Comparison of ENCODE assay signal across 9 mouse cellular contexts in the genomic region with DNA sequence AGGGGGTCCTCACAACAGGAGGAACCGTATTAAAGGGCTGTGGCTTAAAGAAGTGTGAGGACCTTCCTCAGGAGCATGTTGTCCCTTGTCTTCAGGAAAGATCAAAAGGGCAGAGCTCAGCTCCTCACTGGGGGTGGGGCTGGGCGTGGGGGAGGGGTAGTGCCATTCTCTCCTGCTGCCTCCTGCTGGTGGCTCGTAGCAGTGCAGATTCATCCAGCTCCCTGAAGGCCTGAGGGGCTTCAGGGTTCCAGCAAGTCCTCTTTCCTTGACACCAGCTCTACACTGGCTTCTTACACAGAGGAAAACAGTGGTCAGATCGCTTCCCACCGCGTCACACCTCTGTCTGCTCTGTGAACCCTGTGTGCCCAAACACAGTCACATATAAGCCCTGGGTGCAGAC. TPM values are rescaled to one million over a fixed set of nuclear protein-coding genes. Genes with fewer than 3 reads are reported as not detected.
A peak's percentile ranks its signal among the peaks of the same experiment; 100 is the strongest.
DNase-seq lines count a peak whose midpoint lies in the region; ATAC-seq and TF ChIP-seq lines count a peak whose summit lies in the region.
"Had no signal": no experiment of that assay in that cellular context is flagged by ENCODE, and none has a peak within 500 bp of the region (broad histone marks: within the 10 kb centered on the region; RNA-seq: fewer than 3 reads in every experiment).

No protein-coding gene starts in this region.

- no peak overlapping the region for H3K27ac ChIP-seq in layer of hippocampus, adult 2 months
- H3K27ac ChIP-seq in bone marrow macrophage, adult 2 months (ENCODE audit: insufficient read depth, low read depth, low read length), result no peak overlapping the region
- H3K27ac ChIP-seq in forebrain, embryonic 12.5 days, result no peak overlapping the region
- H3K27ac ChIP-seq: embryonic facial prominence, embryonic 15.5 days had no signal

- no peak for TF ChIP-seq POLR2A in bone marrow macrophage, adult 2 months (IDR thresholded peaks at IDR 0.05; ENCODE audit: borderline replicate concordance, low read depth, low read length)

- no peak overlapping the region for H3K4me2 ChIP-seq in forebrain, embryonic 12.5 days
- H3K4me2 ChIP-seq: embryonic facial prominence, embryonic 15.5 days had no signal

- H3K4me3 ChIP-seq in layer of hippocampus, adult 2 months, result no peak overlapping the region
- H3K4me3 ChIP-seq in bone marrow macrophage, adult 2 months (ENCODE audit: insufficient read depth, low read length), result no peak overlapping the region
- no peak overlapping the region for H3K4me3 ChIP-seq in forebrain, embryonic 12.5 days (replicated peaks)
- H3K4me3 ChIP-seq: embryonic facial prominence, embryonic 15.5 days had no signal

- H3K36me3 ChIP-seq in forebrain, embryonic 12.5 days (replicated peaks), result no peaks in the 10 kb centered on the region
- H3K36me3 ChIP-seq: embryonic facial prominence, embryonic 15.5 days had no signal

- no peak overlapping the region for H3K9ac ChIP-seq in forebrain, embryonic 12.5 days
- H3K9ac ChIP-seq: embryonic facial prominence, embryonic 15.5 days had no signal

- peak; percentile 84 for TF ChIP-seq CTCF in layer of hippocampus, adult 2 months (conservative IDR thresholded peaks at IDR 0.05)
- peak; percentile 6 for TF ChIP-seq CTCF in bone marrow macrophage, adult 2 months (IDR thresholded peaks at IDR 0.05; ENCODE audit: low read depth, low read length)

- peak; percentile 60 for DNase-seq in CD4-positive, CD25-positive, alpha-beta regulatory T cell, adult 2 months (ENCODE audit: low read depth, low spot score)
- DNase-seq in layer of hippocampus, adult 2 months (ENCODE audit: low spot score in 2 of 2), result no peak
- DNase-seq in layer of hippocampus, adult 9-11 months, result no peak
- peak; percentile 43 for DNase-seq in mesoderm, embryonic 11.5 days (ENCODE audit: low read depth, low spot score)
- DNase-seq in left cerebral cortex, adult 8-10 months (ENCODE audit: low spot score in 2 of 2), result no peak

- H3K4me1 ChIP-seq in bone marrow macrophage, adult 2 months (ENCODE audit: control insufficient read depth, insufficient read depth, low read length), result no peaks in the 10 kb centered on the region
- peaks cover 2% of the 10 kb centered on the region; the same call in 1 of the 2 replicates for H3K4me1 ChIP-seq in forebrain, embryonic 12.5 days
- H3K4me1 ChIP-seq: embryonic facial prominence, embryonic 15.5 days had no signal

- ATAC-seq in CD4-positive, CD25-positive, alpha-beta regulatory T cell, adult 4 months, result no peak
- no peak for ATAC-seq in forebrain, embryonic 12.5 days (ENCODE audit: low FRiP score)

- no peaks in the 10 kb centered on the region for H3K9me3 ChIP-seq in forebrain, embryonic 12.5 days
- H3K9me3 ChIP-seq: embryonic facial prominence, embryonic 15.5 days had no signal

- H3K27me3 ChIP-seq in forebrain, embryonic 12.5 days, result no peaks in the 10 kb centered on the region
- H3K27me3 ChIP-seq: embryonic facial prominence, embryonic 15.5 days had no signal

- WGBS in forebrain, embryonic 12.5 days, result 48% methylated on average over 6 of the region's 6 CpGs

RNA-seq across cellular contexts. Expression of a gene that starts 8.9 kb away (rescaled TPM):
- polyA plus RNA-seq in CD4-positive, CD25-positive, alpha-beta regulatory T cell, adult 4 months (2017; shearing (Covaris generic)), result 10 to 100 TPM; 17.6 to 22.4 TPM
- 1 to 10 TPM; 5.7 to 6.5 TPM for total RNA-seq in layer of hippocampus, adult 2 months (2021)
- polyA plus RNA-seq in bone marrow macrophage, adult 2 months (2012; ENCODE audit: insufficient read depth, insufficient read length, missing spikeins), result 11.5 and 12.6 TPM in 2 replicates
- total RNA-seq in left cerebral cortex, adult 8-10 months (2022), result 10 to 100 TPM in 2 of 4 experiments, 1 to 10 TPM in 2; 5.8 to 13.3 (median 9.6) TPM
- 2.7 and 3.0 TPM in 2 replicates for polyA plus RNA-seq in forebrain, embryonic 12.5 days (2016; fragmentation: Nextera tagmentation; extraction: Ambion mirVana)

RNA-seq across cellular contexts. Expression of a gene that starts 18.6 kb away (rescaled TPM):
- polyA plus RNA-seq in CD4-positive, CD25-positive, alpha-beta regulatory T cell, adult 4 months (2017; shearing (Covaris generic)), result 1 to 10 TPM; 3.0 to 7.1 TPM
- under 1 TPM; 0.42 to 0.54 TPM for total RNA-seq in layer of hippocampus, adult 2 months (2021)
- polyA plus RNA-seq in bone marrow macrophage, adult 2 months (2012; ENCODE audit: insufficient read depth, insufficient read length, missing spikeins), result 11.3 and 12.1 TPM in 2 replicates
- total RNA-seq in left cerebral cortex, adult 8-10 months (2022), result under 1 TPM; 0.44 to 0.95 (median 0.50) TPM
- polyA plus RNA-seq in forebrain, embryonic 12.5 days (2016; fragmentation: Nextera tagmentation; extraction: Ambion mirVana), result 44.1 and 44.6 TPM in 2 replicates

RNA-seq across cellular contexts. Expression of a gene that starts 19.4 kb away (rescaled TPM):
- polyA plus RNA-seq in CD4-positive, CD25-positive, alpha-beta regulatory T cell, adult 4 months (2017; shearing (Covaris generic)), result not detected
- under 1 TPM; 0.74 to 0.81 TPM for total RNA-seq in layer of hippocampus, adult 2 months (2021)
- polyA plus RNA-seq in bone marrow macrophage, adult 2 months (2012; ENCODE audit: insufficient read depth, insufficient read length, missing spikeins), result not detected in 2 replicates
- 1 to 10 TPM; 1.0 to 1.5 (median 1.3) TPM for total RNA-seq in left cerebral cortex, adult 8-10 months (2022)
- 0.10 TPM in 1 of 2 replicates, not detected in the other for polyA plus RNA-seq in forebrain, embryonic 12.5 days (2016; fragmentation: Nextera tagmentation; extraction: Ambion mirVana)

RNA-seq across cellular contexts. Expression of a gene that starts 29.5 kb away (rescaled TPM):
- 10 to 100 TPM; 43.6 to 52.3 TPM for polyA plus RNA-seq in CD4-positive, CD25-positive, alpha-beta regulatory T cell, adult 4 months (2017; shearing (Covaris generic))
- 10 to 100 TPM; 18.6 to 22.3 TPM for total RNA-seq in layer of hippocampus, adult 2 months (2021)
- polyA plus RNA-seq in bone marrow macrophage, adult 2 months (2012; ENCODE audit: insufficient read depth, insufficient read length, missing spikeins), result 13.8 and 17.9 TPM in 2 replicates
- 10 to 100 TPM; 19.8 to 23.5 (median 22.4) TPM for total RNA-seq in left cerebral cortex, adult 8-10 months (2022)
- polyA plus RNA-seq in forebrain, embryonic 12.5 days (2016; fragmentation: Nextera tagmentation; extraction: Ambion mirVana), result 17.9 and 18.5 TPM in 2 replicates

RNA-seq across cellular contexts. Expression of a gene that starts 38.1 kb away (rescaled TPM):
- polyA plus RNA-seq in CD4-positive, CD25-positive, alpha-beta regulatory T cell, adult 4 months (2017; shearing (Covaris generic)), result 10 to 100 TPM; 40.6 to 50.3 TPM
- 10 to 100 TPM; 36.9 to 41.5 TPM for total RNA-seq in layer of hippocampus, adult 2 months (2021)
- 11.5 and 17.0 TPM in 2 replicates for polyA plus RNA-seq in bone marrow macrophage, adult 2 months (2012; ENCODE audit: insufficient read depth, insufficient read length, missing spikeins)
- 10 to 100 TPM; 26.3 to 37.9 (median 29.8) TPM for total RNA-seq in left cerebral cortex, adult 8-10 months (2022)
- 43.2 and 48.0 TPM in 2 replicates for polyA plus RNA-seq in forebrain, embryonic 12.5 days (2016; fragmentation: Nextera tagmentation; extraction: Ambion mirVana)

Comparison
In these comparisons a context has a peak if more than half of its experiments do, and no peak if none do; other contexts are left out.
1. DNase-seq: peak in CD4-positive, CD25-positive, alpha-beta regulatory T cell, adult 2 months (single experiment) and mesoderm, embryonic 11.5 days (single experiment); none in layer of hippocampus, adult 2 months (0 of 2), layer of hippocampus, adult 9-11 months (single experiment) and left cerebral cortex, adult 8-10 months (0 of 2).